Mouse (Mus musculus): ENCODE measurements at regions not wholly inside any gene's neighbourhood (a gene's known extent, or its start where the extent isn't known, plus 50 kb on each side); places are given as distances from the start of the nearest gene placed in this dataset.

DNA sequence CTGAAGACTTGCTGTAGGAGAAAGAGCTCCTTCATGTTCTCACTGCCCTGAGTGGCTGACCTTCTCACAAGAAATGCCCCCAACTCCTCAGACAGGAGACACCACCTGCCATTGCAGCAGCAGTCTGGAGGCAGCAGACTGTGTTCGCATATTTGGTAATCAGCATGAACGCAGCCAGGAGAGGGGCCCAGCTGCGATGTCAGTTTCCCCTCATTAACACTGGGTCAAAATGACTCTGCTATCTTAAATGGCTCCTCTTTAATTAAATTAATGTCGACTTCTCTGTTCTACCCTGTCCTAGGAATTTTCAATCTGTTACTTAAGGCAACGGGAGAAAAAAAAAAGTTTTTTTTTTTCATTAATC, 100.9 kb upstream of the Samsn1 start:
- TF ChIP-seq POLR2A (IDR thresholded peaks at IDR 0.05; ENCODE audit: borderline replicate concordance, control insufficient read depth, low read depth, low read length) (no peak), CTCF (IDR thresholded peaks at IDR 0.05; ENCODE audit: control insufficient read depth, insufficient read depth, low read length) (no peak)

Measured in bone marrow, adult 2 months (tissue).